Mouse (Mus musculus): Measurements from ENCODE around the gene Pax5. TPM values are rescaled to one million over a fixed set of nuclear protein-coding genes. Genes with fewer than 3 reads are reported as not detected.

Gene Pax5
- polyA plus RNA-seq, 1 experiment: not detected

- H3K27me3 ChIP-seq (ENCODE audit: control insufficient read depth, insufficient read depth, insufficient read length): peaks cover 39% of the 10 kb centered on the region
- no peaks in the 10 kb centered on the region for H3K36me3 ChIP-seq (ENCODE audit: control insufficient read depth, insufficient read depth)
- H3ac ChIP-seq (ENCODE audit: control insufficient read depth, insufficient read length, low read depth): no peak overlapping the region
- no peaks in the 10 kb centered on the region for H3K79me2 ChIP-seq (ENCODE audit: control insufficient read depth, insufficient read depth)
- no peak overlapping the region for H3K4me3 ChIP-seq (ENCODE audit: insufficient read depth, poor library complexity, severe bottlenecking)
- no peak for TF ChIP-seq MYOD1 (IDR thresholded peaks at IDR 0.05; ENCODE audit: control insufficient read depth, insufficient read length, low read depth)
- TF ChIP-seq USF1 (IDR thresholded peaks at IDR 0.05; ENCODE audit: low read depth): no peak
- TF ChIP-seq MAX (IDR thresholded peaks at IDR 0.05): no peak
- no peak for TF ChIP-seq CTCF (IDR thresholded peaks at IDR 0.05; ENCODE audit: control insufficient read depth, insufficient read depth, insufficient read length)
- no peak for TF ChIP-seq CEBPB (IDR thresholded peaks at IDR 0.05; ENCODE audit: low read depth)
- TF ChIP-seq FOSL1 (IDR thresholded peaks at IDR 0.05; ENCODE audit: insufficient read depth, low read length, poor library complexity, severe bottlenecking): no peak
- TF ChIP-seq MYOG (IDR thresholded peaks at IDR 0.05; ENCODE audit: control insufficient read depth, extremely low read depth, insufficient read length): no peak
- H3K79me3 ChIP-seq (ENCODE audit: low read depth): no peaks in the 10 kb centered on the region
Observed at GRCm38 (mm10) chr4:44673726-44674125, 36.6 kb downstream of the Pax5 start.

- no peak overlapping the region for H3ac ChIP-seq (ENCODE audit: control insufficient read depth, insufficient read length, low read depth)
Observed at GRCm38 (mm10) chr4:44672216-44672937, 37.9 kb downstream of the Pax5 start.

GRCm38 (mm10) chr4:44671486-44671885, 38.8 kb downstream of the Pax5 start:
- H3K79me3 ChIP-seq (ENCODE audit: low read depth): no peaks in the 10 kb centered on the region
- H3K36me3 ChIP-seq (ENCODE audit: control insufficient read depth, insufficient read depth): no peaks in the 10 kb centered on the region
- peaks cover 34% of the 10 kb centered on the region for H3K27me3 ChIP-seq (ENCODE audit: control insufficient read depth, insufficient read depth, insufficient read length)
- no peak overlapping the region for H3ac ChIP-seq (ENCODE audit: control insufficient read depth, insufficient read length, low read depth)
- H3K4me3 ChIP-seq (ENCODE audit: insufficient read depth, poor library complexity, severe bottlenecking): no peak overlapping the region
- TF ChIP-seq FOSL1 (IDR thresholded peaks at IDR 0.05; ENCODE audit: insufficient read depth, low read length, poor library complexity, severe bottlenecking) (no peak), MAX (IDR thresholded peaks at IDR 0.05) (no peak), MYOG (IDR thresholded peaks at IDR 0.05; ENCODE audit: control insufficient read depth, extremely low read depth, insufficient read length) (no peak), CEBPB (IDR thresholded peaks at IDR 0.05; ENCODE audit: low read depth) (no peak), MYOD1 (IDR thresholded peaks at IDR 0.05; ENCODE audit: control insufficient read depth, insufficient read length, low read depth) (no peak), CTCF (IDR thresholded peaks at IDR 0.05; ENCODE audit: control insufficient read depth, insufficient read depth, insufficient read length) (no peak), USF1 (IDR thresholded peaks at IDR 0.05; ENCODE audit: low read depth) (no peak)
- no peaks in the 10 kb centered on the region for H3K79me2 ChIP-seq (ENCODE audit: control insufficient read depth, insufficient read depth)

More at GRCm38 (mm10) chr4:44672216-44672937, 37.9 kb downstream of the Pax5 start:
- peaks cover 38% of the 10 kb centered on the region for H3K27me3 ChIP-seq (ENCODE audit: control insufficient read depth, insufficient read depth, insufficient read length)
- H3K79me3 ChIP-seq (ENCODE audit: low read depth): no peaks in the 10 kb centered on the region
- no peaks in the 10 kb centered on the region for H3K36me3 ChIP-seq (ENCODE audit: control insufficient read depth, insufficient read depth)
- no peaks in the 10 kb centered on the region for H3K79me2 ChIP-seq (ENCODE audit: control insufficient read depth, insufficient read depth)
- no peak overlapping the region for H3K4me3 ChIP-seq (ENCODE audit: insufficient read depth, poor library complexity, severe bottlenecking)
- TF ChIP-seq MAX (IDR thresholded peaks at IDR 0.05): no peak

GRCm38 (mm10) chr4:44671035-44671434, 39.3 kb downstream of the Pax5 start:
- TF ChIP-seq CTCF (IDR thresholded peaks at IDR 0.05; ENCODE audit: control insufficient read depth, insufficient read depth, insufficient read length) (no peak), MAX (IDR thresholded peaks at IDR 0.05) (no peak)

GRCm38 (mm10) chr4:44670380-44670779, 39.9 kb downstream of the Pax5 start:
- H3K4me3 ChIP-seq (ENCODE audit: insufficient read depth, poor library complexity, severe bottlenecking): no peak overlapping the region
- no peak overlapping the region for H3ac ChIP-seq (ENCODE audit: control insufficient read depth, insufficient read length, low read depth)
- H3K79me2 ChIP-seq (ENCODE audit: control insufficient read depth, insufficient read depth): no peaks in the 10 kb centered on the region
- H3K79me3 ChIP-seq (ENCODE audit: low read depth): no peaks in the 10 kb centered on the region
- TF ChIP-seq USF1 (IDR thresholded peaks at IDR 0.05; ENCODE audit: low read depth) (no peak), MYOD1 (IDR thresholded peaks at IDR 0.05; ENCODE audit: control insufficient read depth, insufficient read length, low read depth) (no peak)
- no peaks in the 10 kb centered on the region for H3K36me3 ChIP-seq (ENCODE audit: control insufficient read depth, insufficient read depth)
- H3K27me3 ChIP-seq (ENCODE audit: control insufficient read depth, insufficient read depth, insufficient read length): peaks cover 40% of the 10 kb centered on the region

More at GRCm38 (mm10) chr4:44671035-44671434, 39.3 kb downstream of the Pax5 start:
- Histone ChIP-seq H3K27me3 (ENCODE audit: control insufficient read depth, insufficient read depth, insufficient read length) (peaks cover 35% of the 10 kb centered on the region), H3K4me3 (ENCODE audit: insufficient read depth, poor library complexity, severe bottlenecking) (no peak overlapping the region), H3K36me3 (ENCODE audit: control insufficient read depth, insufficient read depth) (no peaks in the 10 kb centered on the region), H3K79me3 (ENCODE audit: low read depth) (no peaks in the 10 kb centered on the region), H3K79me2 (ENCODE audit: control insufficient read depth, insufficient read depth) (no peaks in the 10 kb centered on the region), H3ac (ENCODE audit: control insufficient read depth, insufficient read length, low read depth) (no peak overlapping the region)

GRCm38 (mm10) chr4:44669485-44670181, 40.7 kb downstream of the Pax5 start:
- peaks cover 40% of the 10 kb centered on the region for H3K27me3 ChIP-seq (ENCODE audit: control insufficient read depth, insufficient read depth, insufficient read length)
- H3K79me2 ChIP-seq (ENCODE audit: control insufficient read depth, insufficient read depth): no peaks in the 10 kb centered on the region
- no peak overlapping the region for H3ac ChIP-seq (ENCODE audit: control insufficient read depth, insufficient read length, low read depth)
- H3K36me3 ChIP-seq (ENCODE audit: control insufficient read depth, insufficient read depth): no peaks in the 10 kb centered on the region
- no peak overlapping the region for H3K4me3 ChIP-seq (ENCODE audit: insufficient read depth, poor library complexity, severe bottlenecking)
- no peaks in the 10 kb centered on the region for H3K79me3 ChIP-seq (ENCODE audit: low read depth)
- TF ChIP-seq CEBPB (IDR thresholded peaks at IDR 0.05; ENCODE audit: low read depth) (no peak), MYOD1 (IDR thresholded peaks at IDR 0.05; ENCODE audit: control insufficient read depth, insufficient read length, low read depth) (no peak), USF1 (IDR thresholded peaks at IDR 0.05; ENCODE audit: low read depth) (no peak), FOSL1 (IDR thresholded peaks at IDR 0.05; ENCODE audit: insufficient read depth, low read length, poor library complexity, severe bottlenecking) (no peak), MAX (IDR thresholded peaks at IDR 0.05) (no peak), CTCF (IDR thresholded peaks at IDR 0.05; ENCODE audit: control insufficient read depth, insufficient read depth, insufficient read length) (no peak), MYOG (IDR thresholded peaks at IDR 0.05; ENCODE audit: control insufficient read depth, extremely low read depth, insufficient read length) (no peak)
